Mouse (Mus musculus) MEL-GATA-1-ER (cell line): ENCODE measurements around the gene Cdt1.
"Not testable (repeated sequence)": the region's sequence is repeated elsewhere in the genome, so short reads cannot be mapped to it uniquely, and the experiment has no call there.

ENCODE experiments used
- DNase-seq: peaks from one replicate; pipeline ENCODE4 v3.0.0-alpha.2; 2012; ENCODE audit warnings: low read depth; ENCODE audit errors: extremely low read depth

Gene Cdt1

DNA sequence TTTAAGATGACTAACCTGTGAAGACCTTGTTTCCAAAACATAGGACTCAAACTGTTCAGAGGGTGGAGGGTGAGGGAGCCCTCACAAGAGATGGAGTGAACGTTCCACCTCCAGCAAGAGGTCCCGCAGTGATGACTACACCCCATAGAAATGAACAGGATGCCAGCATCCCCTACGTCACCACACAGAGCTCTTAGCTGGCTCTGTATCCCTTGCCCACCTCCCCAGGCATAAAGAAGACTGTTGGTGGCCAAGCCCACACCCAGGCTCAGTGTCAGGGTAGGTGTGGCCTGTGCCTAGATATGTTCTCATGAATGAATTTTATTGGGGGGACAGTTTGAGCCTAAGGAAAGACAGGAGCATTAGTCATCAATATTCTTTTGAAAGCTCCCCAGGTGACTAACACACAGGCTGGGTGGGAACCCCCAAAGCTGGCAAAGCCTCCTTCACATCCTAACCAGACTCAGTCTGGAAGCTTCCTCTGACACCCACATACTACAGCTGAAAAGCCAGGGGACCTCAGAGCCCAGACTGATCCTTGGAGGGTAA, 18.9 kb upstream of the Cdt1 start:
- no peak for DNase-seq

DNA sequence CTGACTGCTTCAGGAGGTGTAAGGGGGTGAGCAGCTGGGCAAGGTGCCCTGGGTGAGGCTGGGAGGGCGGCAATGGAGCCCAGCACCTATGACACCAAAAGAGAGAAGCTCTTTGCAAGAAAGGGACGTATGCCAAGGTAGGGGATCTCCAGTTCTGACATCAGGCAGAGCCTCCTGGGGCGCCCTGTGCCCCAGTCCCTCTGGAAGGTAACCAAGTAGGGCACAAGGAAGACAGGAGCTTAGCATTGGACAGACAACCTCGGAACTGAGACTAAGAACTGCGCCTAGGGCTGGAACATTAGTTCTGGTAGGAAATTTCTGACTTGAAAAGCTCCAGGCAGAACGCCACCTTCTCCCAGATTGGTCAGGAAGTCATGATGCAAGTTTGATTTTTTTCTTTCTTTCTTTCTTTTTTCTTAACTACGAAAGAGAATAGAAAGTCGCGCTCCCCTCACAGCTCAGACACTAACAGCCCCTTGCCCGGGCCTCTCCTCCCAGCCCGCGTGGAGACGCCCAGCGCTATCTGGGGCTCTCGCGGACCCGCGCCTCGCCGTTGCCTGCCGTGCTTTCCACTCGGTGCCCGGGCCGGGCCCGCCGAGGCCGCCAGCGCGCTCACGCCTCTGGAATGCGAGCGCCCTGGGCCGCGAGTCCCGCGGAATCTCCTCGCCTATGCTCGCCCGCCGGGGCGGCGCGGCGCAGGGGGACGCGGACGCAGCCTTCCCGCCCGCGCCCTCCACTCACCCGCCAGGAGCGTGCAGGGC, 17.4 kb upstream of the Cdt1 start:
- no peak for DNase-seq

DNA sequence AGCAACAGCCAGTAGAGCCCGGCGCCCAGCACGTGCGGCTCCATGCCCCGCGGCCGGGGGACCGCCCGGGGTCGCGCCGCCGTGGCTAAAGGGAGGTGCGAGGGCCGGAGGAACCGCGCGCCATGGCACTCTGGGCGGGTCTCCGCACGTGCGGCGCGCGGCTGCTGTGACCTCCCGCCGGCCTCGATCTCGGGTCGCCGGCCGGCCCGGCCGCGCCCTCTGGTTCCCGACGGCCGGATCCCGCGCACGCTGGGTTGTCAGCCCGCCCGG, 16.9 kb upstream of the Cdt1 start:
- no peak for DNase-seq

DNA sequence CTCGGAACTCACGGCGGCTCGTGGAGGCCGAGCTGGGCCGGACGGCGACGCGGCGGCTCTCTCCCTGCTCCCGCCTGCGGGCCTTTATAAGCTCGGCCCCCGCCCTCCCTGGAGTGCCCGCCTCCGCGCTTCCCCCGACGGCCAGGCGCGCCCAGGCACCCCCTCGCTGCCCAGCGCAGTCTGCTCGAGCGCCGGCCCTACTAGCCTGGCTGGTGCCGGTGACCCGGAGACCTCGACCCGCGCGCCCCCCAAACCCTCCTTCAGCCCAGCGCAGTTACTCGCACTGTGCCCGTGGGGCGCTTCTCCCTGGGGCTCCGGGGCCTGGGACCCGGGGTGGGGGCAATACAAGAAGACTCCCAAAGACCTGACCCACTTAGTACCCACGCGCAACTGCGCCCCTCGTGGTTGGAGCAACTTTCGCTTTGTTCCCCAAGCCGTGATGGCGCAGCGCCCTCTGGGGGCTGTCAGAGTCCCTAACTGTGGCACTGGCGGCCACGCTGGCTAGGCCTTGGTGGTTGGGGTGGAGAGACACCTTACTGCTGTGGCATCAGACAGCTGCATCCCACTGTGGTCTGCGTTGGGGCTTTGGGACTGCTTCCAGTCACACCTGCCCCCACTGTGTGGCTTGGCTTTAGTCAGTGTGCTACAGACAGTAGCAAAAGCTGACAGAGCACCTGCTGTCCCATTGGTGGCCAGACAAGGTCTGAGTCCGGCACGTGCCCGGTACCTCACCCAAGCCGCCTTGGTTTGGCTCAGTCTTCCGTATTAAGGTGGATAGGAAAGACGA, 16.4 kb upstream of the Cdt1 start, which contains the start of gene Piezo1:
TSS of gene Piezo1 (minus strand) at position 65 of the 787 bp plus-strand sequence.
- DNase-seq = no peak

DNA sequence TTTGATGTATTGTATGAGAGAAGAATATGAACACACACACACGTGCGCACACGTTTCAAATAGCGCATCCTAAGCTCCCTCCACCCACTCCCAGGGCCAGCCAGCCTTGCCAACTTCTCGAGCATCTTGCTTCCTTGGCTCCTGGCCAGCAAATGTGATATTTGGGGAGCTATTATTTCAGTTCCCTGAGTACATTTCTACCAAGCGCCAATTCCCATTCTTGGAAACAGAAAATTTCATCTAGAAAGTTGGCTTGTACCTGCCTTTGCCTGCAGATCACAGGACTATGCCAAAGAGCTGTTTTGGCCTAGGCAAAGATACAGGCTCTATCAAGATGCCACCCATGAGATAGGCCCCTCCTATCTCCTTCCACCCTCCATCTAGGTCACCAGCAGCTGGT, 13.0 kb upstream of the Cdt1 start:
- DNase-seq = no peak

DNA sequence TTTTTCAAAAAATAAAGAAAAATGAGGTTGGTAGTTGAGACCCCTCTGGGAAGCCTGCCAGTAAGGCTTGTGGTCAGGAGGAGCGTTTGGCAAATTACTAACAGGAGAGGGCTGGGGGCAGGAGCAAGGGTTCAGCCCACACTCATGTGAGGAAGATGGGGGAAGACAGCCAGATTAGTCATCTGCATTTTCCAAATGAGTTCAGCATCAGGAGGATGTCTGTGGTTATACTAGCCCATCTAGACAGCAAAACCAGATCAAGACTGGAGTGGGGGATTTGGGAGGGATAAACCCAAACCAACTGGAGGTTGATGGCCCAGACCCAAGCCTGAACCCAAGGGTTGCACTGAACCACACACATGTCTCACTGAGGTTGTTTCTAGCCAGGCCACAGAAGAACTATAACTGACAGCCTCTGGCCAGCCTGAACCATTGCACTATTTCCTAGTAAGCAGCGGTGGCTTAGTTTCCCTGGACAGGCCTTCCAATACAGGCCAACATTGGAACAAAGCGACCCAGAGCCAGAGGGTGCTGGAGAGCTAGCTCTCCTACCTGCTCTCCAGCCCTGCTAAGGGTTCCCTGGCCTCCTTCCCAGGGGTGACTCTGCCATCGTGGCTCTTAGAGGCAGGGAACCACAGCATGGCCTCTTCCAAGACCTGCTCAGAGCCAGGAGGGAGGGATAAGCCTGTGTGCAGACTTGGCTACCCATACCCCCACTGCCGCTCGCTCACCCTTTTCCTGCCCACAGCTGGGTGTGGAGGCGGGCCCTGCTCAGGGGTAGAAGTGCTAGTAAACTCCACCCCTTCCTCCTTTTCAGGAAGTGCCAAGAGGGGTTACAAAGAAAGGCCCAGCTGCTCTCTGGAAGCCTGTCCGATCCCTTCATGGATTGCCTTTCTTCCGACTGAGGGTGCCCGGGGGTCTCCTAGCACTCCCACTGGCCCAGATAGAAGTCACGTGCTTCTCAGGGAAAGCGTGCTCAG, 11.5 kb upstream of the Cdt1 start:
- DNase-seq = no peak

DNA sequence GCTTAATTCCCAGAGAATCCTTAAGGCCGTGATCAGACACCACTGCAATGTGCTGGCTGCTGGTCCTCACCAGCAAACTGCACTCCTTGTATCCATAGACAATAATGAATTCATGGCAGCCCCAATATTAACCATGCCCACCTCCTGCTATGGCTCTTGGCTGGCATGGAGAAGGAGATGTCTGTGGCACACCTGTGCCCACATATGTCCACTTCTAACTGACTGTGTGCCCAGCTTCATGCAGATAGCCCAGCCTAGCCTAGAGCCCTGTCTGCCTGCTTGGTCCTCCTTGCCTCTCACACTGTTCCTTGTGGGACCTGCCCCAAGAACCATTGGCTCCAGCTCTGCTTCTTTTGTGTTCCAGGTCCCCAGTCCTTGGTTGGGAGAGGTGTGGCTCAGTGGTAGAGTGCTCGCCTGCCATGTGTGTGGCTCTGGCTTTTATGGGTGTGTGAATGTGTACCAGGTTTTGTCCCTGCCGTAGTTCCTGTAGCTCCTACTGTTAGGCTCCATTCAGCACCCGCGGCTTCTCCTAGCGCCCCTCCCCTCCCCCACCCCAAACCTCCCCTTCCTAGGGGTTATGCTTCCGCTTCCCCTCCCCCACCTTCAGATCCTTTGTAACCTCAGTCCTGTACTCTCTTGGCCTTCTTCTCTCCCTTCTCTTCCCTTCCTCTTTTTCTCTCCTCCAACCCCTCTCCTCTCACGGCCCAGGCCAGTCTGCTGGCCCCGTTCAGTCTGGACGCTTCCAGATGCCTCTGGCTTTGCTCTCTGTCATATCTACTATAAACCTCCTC, 10.4 kb upstream of the Cdt1 start:
- no peak for DNase-seq

DNA sequence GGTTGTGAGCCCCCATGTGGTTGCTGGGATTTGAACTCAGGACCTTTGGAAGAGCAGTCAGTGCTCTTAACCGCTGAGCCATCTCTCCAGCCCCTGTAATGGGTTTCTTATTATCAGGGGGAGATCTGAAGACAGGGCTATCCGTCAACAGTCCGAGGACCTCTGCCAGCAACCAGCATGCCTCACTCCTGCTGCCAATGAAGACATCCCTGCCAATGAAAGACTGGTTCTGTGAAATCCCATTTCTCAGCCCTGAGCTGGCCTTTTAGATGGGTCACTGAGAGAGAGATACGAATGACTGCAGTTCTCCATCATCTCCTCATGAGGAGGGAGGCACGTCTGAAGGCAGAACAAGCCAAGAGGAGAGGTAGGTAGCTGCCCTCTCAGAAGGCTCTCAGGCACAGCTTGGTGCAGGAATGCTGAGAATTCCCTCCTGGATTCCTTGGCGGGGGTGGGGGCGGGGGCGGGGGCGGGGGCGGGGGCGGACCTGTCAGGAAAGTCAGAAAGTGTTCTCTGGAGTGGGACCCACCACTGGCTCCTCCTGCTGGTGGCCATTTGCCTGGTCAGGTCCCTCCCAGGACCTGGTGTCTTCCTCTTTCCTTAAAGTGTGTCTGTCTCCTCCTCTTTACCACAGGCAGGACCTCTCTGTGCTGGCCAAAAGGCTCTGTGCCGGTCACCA, 9.0 kb upstream of the Cdt1 start:
- no peak for DNase-seq

DNA sequence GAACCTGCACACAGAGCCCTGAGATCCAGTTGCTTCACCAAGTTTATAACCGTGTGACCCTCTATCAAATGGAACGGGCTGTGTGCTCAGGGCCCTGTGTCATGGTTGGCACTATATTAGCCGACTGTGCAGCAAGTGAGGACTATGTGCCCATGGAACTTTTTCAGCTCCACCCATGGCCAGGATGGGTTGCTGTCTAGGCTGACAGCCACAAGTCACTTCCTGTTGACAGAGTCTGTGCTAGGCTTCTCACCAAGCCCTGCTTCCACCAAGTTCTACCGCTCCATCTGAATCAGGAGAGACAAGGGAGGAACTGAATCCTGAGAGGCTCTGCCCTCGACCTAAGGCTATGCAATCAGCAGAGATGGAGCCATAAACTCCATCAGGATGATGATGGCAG, 6.6 kb upstream of the Cdt1 start:
- no peak for DNase-seq

DNA sequence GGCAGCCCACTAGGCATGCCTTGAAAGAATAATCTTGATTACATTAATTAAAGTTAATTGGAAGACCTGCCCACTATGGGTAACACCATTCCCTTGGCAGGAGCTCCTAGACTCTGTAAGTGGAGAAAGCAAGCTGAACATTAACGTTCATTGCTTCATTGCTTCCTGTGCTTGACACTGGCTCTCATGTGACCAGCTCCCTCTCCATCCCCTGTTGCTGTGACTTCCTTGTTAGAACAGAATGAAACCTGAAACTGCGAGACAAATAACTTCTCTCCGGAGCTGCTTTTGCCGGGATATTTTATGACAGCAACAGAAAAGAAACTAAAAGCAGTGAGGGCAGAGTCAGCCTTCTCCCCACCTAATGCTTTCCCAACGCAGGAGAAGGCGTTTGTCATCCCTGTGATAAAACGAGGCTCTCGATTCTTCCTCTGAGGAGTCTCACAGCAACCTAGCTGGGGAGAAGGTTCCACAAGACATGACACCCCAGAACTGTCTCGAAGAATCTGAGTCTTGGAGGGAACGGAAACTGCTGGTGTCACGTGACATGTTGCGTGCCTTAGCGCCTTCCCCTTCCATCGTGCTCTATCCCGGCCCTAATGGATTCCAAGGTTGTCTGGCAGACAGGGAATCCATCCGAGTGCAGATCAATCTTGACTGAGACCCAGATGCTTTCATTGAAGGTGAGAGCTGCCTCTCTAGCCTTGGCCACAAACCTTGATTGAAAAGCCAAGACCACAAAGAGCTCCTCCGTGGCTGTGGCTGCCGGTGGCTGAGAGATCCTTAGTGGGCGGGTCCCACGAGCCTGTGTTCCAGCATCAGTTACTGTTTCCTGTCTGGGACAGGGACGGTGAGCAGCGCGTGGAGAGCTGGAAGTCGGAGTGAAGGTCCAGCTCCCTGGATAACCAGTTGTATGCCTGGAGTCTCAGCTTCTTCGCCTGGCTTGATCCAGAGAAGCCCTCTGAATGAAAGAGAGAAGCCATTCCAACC, 3.2 kb upstream of the Cdt1 start:
- no peak for DNase-seq

DNA sequence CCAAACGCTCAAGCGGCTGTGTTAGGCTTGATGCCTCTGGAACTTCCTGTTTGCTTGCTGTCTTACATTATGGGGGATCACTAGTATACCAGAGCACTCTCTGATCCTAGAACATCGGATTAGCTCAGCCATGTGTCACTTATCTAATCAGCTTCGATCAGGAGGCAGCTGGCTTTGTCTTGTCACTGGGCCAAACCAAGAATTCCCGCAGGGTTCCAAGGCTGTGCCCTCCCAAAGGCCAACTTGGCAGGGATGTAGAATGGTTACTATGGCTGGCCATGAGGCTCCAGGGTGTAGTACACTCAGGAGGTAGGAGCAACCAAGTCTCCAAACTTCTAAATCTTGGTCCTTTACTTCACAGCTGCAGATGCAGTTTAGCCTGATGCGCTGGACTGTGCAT, 1.0 kb upstream of the Cdt1 start:
- no peak for DNase-seq

DNA sequence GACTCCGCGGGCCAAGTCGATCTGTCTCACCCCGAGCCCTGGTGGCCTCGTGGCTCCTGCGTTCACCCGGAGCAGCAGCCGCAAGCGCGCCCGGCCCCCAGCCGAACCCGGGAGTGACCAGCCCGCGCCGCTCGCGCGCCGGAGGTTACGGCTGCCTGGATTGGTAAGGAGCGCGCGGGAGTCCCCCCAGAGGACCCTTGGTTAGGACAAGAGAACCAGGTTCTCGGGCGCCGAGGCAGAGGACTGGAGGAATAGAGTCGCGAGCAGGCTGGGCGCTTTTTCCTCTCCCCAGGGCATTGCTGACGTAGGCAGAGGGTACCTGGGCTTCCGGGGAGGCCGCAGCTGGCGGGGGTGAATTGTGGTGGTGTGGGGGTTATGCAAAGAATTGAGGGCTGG, 292 bp downstream of the Cdt1 start:
- no peak for DNase-seq

DNA sequence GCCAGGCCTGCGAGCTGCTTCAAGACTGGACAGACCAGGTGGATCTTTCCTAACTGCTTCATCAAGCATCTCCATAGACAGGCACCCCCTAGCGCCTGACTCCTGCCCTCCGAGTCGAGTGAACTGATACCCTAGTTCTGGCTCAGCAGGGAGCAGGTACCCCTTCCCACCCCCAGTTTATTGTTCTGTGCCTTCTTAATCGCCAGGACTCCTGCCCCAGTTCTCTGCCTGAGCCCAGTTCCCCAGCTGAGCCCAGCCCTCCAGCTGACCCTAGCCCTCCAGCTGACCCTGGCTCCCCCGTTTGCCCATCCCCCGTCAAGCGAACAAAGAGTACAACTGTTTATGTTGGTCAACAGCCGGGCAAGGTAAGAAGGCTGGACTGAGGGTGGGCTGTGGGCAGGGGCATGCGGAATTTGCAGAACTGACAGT, 1.1 kb downstream of the Cdt1 start:
- DNase-seq = no peak

DNA sequence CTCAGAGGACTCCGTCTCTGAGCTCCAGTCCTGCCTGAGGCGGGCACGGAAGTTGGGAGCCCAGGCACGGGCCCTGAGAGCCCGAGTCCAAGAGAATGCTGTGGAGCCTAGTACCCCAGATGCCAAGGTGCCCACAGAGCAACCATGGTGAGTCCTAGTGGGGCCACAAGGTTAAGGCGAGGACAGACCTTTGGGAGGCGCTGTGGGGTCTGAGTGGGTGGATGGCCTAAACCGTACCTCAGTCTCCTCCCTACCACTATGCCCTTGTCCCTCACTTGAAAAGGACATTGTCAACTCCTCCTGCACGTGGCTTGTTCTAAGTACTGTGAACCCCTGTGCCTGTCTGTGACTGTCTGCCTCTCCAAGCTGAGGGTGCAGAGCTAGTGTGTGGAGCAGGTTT, 1.5 kb downstream of the Cdt1 start:
- no peak for DNase-seq

DNA sequence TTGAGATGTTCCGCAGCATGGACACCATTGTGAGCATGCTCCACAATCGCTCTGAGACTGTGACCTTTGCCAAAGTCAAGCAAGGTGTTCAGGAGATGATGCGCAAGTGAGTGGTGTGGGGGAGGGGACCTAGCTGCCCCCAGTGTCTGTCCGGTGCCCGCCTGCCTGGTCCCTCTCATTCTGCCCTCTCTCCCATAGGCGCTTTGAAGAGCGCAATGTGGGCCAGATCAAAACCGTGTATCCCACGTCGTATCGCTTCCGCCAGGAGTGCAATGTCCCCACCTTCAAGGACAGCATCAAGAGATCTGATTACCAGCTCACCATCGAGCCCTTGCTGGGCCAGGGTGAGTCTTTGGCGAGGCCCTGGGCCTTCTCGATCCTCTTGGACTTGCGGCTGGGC, 2.2 kb downstream of the Cdt1 start:
- DNase-seq = no peak

DNA sequence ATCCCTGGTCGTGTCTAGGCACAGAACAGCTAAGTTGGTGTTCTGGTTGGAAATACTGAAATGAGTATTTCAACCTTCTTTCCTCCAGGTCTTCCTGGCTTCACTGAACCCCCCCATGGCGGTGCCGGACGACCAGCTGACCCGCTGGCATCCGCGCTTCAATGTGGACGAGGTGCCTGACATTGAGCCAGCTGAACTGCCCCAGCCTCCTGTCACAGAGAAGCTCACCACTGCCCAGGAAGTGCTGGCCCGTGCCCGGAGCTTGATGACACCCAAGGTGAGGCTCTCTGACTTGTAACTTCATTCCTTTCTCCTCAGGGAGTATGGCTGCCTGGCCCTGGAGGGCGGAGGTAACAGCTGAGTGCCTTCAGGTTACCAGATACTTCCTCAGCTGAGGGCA, 3.3 kb downstream of the Cdt1 start:
- DNase-seq = no peak

DNA sequence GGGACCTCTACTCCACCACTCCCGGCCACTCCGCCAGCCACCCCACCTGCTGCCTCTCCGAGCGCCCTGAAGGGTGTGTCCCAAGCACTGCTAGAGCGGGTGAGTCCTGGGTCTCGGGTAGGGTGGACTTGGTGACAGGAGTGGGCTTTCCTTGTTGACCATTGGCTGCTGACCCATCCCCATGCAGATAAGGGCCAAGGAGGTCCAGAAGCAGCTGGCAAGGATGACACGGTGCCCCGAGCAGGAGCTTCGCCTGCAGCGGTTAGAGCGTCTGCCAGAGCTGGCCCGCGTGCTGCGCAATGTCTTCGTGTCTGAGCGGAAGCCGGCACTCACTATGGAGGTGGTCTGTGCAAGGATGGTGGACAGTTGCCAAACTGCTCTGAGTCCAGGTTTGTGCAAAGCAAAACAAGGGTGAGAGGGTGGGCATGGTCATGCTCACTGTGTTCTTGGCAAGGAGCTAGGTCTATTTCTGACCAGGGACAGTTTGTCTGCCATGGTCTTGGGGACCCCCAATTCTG, 4.0 kb downstream of the Cdt1 start:
- no peak for DNase-seq

DNA sequence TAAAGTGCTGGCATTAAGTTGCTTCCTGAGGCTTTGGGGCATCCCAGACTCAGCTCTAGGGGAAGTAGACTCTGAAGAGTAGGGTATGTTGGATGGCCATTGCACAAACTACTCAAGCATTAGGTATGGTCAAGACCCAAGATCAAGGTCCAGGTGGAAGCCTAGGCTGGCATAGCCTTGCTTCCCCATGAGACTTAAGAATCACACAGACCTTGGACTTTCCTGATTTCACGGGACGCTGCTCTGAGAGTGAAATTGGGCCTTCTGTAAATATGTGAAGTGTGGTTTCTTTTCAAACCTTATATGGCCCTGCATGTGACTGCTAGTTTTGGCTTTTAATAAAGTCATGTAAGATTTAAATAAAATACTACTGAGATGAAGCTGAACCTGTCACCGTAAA, 4.9 kb downstream of the Cdt1 start:
- DNase-seq = no peak

DNA sequence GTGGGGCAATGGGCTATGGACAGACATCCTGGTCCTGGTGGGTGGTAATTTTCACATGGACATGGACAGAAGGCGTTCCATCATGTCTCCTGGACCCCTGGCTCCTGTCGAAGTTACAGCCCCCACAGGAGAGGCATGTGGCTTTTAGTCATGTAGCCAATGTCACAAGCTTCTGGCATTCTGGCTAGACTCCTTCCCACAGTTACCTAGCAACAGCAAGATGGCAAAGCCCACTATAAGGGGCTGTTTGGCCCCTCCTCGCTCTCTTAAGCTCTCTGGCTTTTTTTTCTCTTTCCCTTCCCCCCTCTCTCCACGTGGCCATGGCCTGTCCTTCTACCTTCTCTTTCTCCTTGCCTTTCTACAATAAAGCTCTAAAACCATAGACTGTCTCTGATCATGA, 5.4 kb downstream of the Cdt1 start:
- DNase-seq = not testable (repeated sequence)
